Mouse (Mus musculus) retina, adult 2 months (tissue): Measurements from ENCODE around the gene Gm7694.

Experiments used
- DNase-seq: peaks from one replicate; pipeline ENCODE4 v3.0.0-alpha.2; 2012; ENCODE audit warnings: low read depth, low spot score

Gene Gm7694

DNA sequence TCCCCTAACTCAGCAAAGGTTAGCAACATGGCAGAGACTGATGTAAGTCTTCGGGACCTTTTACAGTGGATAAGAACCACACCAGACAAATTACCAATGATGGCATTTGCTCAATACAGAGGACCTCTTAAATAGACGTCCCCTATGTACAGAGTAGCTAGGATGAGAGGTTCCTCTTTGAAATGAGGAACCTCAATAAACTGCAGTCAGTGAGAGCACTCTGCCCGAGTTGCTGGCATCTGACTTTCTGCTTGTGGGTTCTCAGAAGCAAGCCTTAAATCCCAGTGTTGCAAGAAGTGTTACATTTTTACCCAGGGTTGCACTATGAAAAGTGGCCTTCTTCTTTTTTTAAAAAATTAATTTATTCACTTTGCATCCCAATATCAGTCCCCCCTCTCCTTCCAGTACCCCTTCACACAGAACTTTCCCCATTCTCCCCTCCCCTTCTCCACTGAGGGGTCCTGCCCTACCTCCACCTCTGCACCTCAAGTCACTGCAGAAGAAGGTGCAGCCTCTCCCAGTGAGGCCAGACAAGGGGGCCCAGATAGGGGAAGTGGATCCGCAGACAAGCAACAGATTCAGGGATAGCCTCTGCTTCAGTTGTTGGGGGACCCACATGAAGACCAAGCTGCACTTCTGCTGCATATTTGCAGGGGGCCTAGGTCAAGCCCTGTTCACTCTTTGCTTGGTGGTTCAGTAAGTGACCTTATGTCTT lies 23.6 kb downstream of the Gm7694 start:
- DNase-seq = no peak

DNA sequence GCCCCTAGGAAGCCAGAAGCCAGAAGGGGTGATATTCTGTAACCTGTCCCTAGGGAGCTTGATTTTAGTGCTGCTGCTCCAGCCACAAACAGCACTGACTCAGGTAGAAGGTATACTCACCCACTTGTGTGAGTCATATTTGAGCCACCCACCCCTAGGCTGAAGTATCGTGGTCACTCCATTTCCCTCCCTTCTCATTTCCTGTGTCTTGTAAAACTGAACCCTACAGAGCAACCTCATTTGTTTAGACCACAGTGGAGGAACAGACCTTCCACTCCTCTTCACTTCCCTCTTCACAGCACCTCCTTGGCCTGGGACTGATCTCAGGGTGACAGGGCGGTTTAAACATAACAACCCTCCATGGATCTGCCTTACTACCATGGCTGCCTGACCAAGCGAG lies 29.1 kb downstream of the Gm7694 start, which contains the start of gene Sh2d1b1:
Gene Sh2d1b1, plus strand, starts transcription at position 305 of the 400 bp plus-strand sequence.
- no peak for DNase-seq

DNA sequence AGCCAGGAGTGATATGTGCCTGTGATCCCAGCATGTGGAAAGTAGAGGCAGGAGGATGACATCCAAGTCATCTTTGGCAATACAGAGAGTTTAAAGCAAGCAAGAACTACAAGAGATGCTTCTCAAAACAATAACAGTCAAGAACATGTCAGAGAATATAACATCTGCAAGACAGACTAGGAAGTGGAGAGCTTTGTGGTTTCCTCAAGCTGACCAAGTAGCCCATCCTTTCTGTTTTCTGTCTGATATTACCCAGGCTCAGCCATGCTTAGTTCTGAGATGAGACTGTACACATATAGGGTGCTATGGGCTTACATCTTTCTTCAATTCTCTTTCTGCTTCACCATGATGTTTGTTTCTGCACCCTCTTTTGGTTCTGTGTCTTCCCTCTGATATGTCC lies 32.9 kb downstream of the Gm7694 start:
- no peak for DNase-seq

DNA sequence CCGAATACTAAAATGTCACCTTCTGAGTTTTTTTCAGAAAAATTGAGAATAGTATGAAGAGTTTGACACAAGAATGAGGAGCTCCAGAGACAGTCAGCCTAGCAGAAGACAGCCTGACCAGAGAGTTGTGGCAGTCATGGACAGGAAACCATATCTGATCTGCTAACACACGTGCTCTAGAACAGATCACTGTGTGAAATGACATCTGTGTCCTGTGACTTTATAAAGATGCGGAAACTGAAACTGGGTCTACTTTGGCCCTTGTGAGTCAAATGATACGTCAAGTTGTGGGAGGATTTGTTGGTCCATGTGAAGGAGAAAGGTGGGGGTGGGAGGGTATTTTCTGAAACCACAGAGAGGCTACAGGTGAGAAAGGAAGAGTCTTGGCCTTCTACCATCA lies 35.4 kb downstream of the Gm7694 start:
- DNase-seq = no peak

DNA sequence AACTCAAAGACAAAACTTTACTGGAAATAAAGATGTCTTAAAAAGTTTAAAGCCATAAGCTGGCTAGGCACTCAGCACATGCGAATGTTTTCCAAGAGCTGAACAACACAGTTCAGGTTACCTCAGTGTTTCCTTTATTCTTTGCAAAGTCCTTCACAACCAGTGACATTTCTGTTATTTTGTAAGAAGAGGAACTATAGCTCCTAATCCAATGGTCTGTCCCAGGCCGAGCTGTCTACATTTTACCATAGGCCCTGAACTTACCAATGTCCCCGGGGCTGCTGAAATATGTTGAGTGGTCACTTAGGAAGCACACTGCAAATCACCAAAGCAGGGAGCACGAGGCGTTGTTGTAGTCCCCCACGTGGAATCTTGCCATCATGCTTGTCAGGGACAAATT lies 35.9 kb downstream of the Gm7694 start:
- DNase-seq = no peak

DNA sequence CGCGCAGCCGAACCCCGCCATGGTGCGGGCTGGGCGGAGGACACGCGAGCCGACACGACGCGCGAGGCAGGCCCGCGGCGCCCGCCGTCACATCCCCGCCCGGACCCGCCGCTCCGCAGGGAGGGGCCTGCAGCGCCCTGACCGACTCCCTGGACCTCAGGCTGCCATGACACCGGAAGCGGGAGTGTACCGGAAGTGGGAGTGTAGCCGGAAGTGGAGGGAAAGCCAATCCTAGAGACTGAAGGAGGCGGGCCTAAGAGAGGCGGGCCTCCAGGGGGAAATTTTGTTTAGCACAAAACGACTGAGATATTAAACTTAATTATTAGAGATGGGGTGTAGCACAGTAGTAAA lies 50.6 kb downstream of the Gm7694 start:
- DNase-seq = peak; percentile 83

DNA sequence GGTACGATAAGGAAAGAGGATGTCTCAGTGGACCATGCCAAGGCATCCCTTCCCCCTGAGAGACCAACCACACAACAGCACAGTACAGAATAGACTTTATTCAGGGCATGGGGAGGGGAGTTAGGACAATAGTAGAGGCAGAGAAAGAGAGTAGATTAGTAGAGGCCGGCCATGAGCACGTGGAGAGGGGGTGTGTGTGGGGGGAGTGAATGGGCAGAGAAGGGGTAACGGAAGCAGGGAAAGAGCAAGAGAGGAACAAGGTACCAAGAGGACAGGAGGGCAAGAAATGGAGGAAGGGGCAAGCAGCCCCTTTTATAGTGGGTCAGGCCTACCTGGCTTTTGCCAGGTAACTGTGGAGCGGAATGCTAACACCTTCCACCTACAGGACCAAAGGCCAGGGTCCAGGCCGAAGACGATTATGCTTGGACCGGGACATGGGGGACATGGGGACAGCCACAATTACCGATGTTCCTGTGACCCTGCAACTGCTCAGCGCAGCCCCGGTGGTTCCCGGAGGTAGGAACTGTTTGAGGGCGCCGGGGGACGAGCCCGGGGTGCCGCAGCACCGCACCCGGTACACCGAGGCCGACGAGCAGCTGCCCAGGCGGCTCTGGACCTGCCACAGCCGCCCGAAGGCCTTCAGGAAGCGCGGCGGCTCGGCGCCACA lies 51.1 kb downstream of the Gm7694 start:
- no peak for DNase-seq
